Mouse (Mus musculus): ENCODE data around the gene Mlip.

DNA sequence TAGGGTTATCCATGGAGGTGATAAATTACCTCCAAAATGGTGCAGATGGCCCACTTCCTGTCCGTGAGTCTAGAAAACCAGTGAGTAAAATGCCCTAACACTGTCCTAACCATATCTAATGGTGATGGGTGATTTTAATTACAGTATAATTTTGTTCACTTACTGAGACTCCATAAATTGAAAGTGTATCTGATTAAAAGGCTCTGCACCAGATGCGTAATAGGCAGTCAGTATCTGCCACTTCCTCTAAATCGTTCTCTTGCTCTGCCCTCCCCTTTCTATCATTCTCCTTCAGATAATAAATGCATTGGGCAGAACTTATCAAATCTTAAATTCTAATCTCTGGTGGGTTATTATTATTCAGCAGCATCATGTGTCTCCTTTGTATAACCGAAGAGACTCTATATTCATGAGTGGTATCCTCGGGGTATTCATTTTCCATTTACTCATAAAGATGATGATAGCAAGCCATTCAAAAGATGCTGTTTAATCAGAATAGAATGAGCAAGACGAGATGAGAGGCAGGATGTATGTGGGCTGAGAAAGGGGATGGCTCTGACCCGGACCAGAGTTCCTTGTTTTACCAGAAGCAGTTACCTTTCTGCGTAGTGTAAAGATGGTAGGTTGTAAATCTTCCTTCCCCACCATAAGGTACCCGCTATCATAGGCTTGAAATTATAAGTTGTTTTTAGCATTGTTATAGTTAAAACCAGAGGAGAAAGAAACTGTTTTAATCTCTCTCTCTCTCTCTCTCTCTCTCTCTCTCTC, 298.2 kb downstream of the Mlip start:
- TF ChIP-seq GATA1 (IDR thresholded peaks at IDR 0.05; ENCODE audit: borderline replicate concordance, low read length) (no peak), FLI1 (IDR thresholded peaks at IDR 0.05; ENCODE audit: low read length) (no peak)
